Mouse (Mus musculus) heart, postnatal 25 days (tissue): ENCODE data around the gene Fbxl4. TPM values are rescaled to one million over a fixed set of nuclear protein-coding genes. Genes with fewer than 3 reads are reported as not detected.
"Not testable (repeated sequence)": the region's sequence is repeated elsewhere in the genome, so short reads cannot be mapped to it uniquely, and the experiment has no call there.

Experiments used
- DNase-seq: peaks from one replicate; pipeline ENCODE4 v3.0.0; 2022; ENCODE audit warnings: low spot score
- intact Hi-C: fragments of 180-260 bp; cut with DNase I; formaldehyde crosslinking; loops from one replicate; pipeline ENCODE4 v1.15.1; 2025
- total RNA-seq, 2 experiments: library from RNA; stranded (reverse); gene quantifications; 2 replicates each; pipeline ENCODE4 v1.2.3; 2021

Gene Fbxl4
- total RNA-seq: 10 to 100 TPM in 1 of 2 experiments, 1 to 10 TPM in 1; 9.3 to 10.3 TPM

- peak; percentile 75 for DNase-seq
- intact Hi-C loops: no loop called here
Observed at GRCm38 (mm10) chr4:22357266-22357930, at the start of gene Fbxl4. Gene Fbxl4 (plus strand): TSS chr4:22357543.

DNA sequence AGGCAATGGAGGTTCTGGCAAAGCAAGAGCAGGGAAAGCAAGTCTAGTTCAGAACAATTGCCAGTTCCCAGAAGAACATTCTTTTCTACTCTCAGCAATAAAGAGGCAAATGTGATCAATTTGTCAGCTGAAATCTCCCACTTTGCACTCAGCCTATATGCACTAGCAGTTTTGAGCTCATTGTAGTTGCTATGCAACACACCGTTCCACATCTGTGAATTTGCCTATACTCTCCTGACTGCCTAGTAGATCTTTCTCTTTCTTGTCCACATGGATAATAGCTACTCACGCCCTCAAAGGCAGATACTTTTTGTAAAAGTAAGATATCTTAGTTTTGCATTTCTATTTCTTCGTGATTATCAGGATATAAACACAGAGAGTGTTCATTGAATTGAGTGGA, 42.8 kb upstream of the Fbxl4 start:
- DNase-seq: no peak
- intact Hi-C loops: no loop called here

- no peak for DNase-seq
- intact Hi-C loops: no loop called here
Observed at GRCm38 (mm10) chr4:22342816-22343573, 14.3 kb upstream of the Fbxl4 start.

DNA sequence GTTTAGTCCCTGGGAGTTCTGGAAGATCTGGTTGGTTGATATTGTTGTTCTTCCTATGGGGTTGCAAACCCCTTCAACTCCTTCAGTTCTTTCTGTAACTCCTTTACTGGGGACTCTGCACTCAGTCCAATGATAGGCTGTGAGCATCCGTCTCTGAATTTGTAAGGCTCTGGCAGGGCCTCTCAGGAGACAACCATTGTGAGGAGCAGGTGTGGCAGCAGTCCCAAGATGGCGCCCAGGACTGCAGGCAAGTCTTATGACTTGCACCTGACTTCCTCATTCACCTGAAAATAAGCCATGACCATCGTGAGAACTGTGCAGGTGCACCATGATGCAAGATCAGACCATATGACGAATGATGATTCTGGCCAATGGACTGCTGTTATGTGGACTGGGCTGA, 8.3 kb upstream of the Fbxl4 start:
- DNase-seq, intact Hi-C loops: not testable (repeated sequence)

DNA sequence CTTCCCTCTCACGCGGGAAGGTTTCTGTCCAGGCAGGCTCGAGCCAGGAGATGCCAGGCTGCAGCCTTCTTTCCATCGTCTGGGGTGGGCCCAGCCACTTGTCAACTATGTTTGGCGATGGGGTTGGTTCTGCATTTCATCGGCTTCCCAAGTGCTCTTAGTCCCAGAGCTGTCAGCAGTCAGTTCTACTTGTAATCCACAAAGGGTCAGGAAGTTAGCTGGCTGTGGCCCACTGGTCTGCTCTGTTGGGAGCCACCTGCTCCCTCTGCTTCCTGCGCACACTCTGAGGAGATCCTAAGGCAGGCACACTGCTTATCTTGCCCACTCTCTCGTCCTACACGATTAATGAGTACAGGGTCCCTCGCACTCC, 573 bp downstream of the Fbxl4 start:
- DNase-seq: no peak
- intact Hi-C loops: no loop called here

- intact Hi-C loops: no loop called here
- no peak for DNase-seq
Observed at GRCm38 (mm10) chr4:22358487-22358886, 1.1 kb downstream of the Fbxl4 start.

DNA sequence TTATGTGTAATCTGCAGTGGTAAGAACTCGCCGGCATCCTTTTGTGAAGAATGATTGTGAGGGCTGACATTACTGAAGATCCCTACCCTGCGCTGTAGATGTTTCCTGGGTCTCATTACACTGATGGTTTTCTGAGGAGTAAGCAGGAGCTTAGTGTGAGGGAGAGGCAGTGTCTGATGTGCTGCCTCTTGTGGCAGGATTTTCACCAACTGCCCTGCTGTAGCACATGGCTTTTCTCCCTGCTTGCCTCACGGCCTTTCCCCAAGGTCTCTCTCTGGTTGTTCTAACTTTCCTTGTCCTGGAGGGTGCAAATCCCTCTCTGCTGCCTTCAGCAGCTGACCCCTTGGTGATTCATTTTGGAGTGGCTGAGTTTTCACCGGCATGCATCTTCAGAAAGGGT, 10.0 kb downstream of the Fbxl4 start:
- intact Hi-C loops: no loop called here
- DNase-seq: no peak

GRCm38 (mm10) chr4:22378516-22378915, 21.2 kb downstream of the Fbxl4 start:
- intact Hi-C loops: no loop called here
- DNase-seq: no peak

GRCm38 (mm10) chr4:22380646-22381045, 23.3 kb downstream of the Fbxl4 start:
- DNase-seq: no peak
- intact Hi-C loops: no loop called here

DNA sequence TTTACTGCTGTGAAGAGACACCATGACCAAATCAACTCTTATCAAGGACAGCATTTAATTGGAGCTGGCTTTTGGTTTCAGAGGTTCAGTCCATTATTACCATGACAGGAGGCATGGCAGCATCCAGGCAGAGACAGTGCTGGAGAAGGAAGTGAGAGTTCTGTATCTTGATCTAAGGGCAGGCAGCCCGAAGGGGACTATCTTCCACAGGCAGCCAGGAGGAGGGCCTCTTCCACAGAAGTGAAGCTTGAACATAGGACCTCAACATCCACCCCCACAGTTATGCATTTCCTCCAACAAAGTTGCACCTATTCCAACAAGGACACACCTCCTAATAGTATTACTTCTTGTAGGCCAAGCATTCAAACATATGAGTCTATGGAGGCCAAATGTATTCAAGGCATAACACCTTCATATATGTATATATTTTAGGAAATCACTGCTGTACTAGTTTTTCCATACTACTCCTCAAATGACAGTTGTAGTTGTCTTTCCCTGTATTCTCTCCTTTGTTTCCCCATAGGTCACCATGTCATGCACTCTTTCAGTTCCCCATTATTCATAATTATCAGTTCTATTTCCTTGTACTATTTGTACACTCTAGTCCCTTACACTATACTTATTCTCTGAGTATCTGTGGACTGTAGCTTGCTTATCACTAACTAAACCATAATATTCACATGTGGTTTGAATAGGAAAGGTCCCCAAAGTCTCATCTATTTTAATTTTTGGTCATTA, 26.4 kb downstream of the Fbxl4 start:
- no peak for DNase-seq
- intact Hi-C loops: no loop called here

DNA sequence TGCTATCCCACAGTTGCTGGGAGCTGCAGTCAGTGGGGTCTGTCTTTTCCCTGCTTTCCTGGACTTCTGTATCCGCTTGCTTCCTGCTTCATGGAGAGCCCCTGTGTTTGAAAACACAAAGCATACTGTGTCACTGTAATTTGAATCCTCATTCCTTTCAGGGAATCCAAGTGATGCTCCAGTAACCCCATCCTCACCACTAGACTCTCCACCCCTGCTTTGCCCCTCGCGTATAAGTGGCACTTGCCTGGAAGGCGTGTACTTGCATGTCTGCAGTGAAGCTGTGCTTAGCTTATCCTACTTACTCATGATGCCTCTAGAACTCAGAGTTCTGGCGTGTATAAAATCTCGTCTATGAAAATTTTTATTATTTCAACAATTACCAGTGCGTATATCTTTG, 32.7 kb downstream of the Fbxl4 start:
- no peak for DNase-seq
- intact Hi-C loops: no loop called here

- no peak for DNase-seq
- intact Hi-C loops: no loop called here
Observed at GRCm38 (mm10) chr4:22392777-22393473, 35.6 kb downstream of the Fbxl4 start.

GRCm38 (mm10) chr4:22395404-22395803, 38.1 kb downstream of the Fbxl4 start:
- intact Hi-C loops: no loop called here

GRCm38 (mm10) chr4:22396484-22397000, 39.2 kb downstream of the Fbxl4 start:
- DNase-seq: no peak
- intact Hi-C loops: no loop called here

More at GRCm38 (mm10) chr4:22395404-22395803, 38.1 kb downstream of the Fbxl4 start:
- no peak for DNase-seq

DNA sequence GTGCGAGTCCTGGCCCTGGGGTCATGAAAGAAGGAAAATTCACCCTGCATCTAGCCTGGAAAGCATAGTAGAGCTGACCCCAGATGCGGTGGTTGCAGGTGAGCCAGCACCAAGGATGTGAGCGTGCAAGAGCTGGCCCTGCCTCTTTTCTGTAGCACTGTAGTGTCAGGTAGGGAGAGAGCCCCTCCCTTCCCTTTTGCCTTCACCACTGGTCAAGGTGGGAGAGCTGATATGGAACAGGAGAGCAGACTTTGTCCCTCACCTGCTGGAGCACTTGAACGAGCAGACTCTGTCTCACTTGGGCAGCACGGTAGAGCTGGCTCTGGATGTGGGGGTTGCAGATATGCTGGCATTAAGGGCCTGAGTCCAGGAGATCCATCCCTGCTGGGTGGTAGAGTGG, 39.7 kb downstream of the Fbxl4 start:
- intact Hi-C loops: no loop called here
- no peak for DNase-seq

- DNase-seq: no peak
- intact Hi-C loops: no loop called here
Observed at GRCm38 (mm10) chr4:22402032-22402431, 44.7 kb downstream of the Fbxl4 start.

GRCm38 (mm10) chr4:22402930-22403329, 45.6 kb downstream of the Fbxl4 start:
- intact Hi-C loops: no loop called here
- DNase-seq: no peak

DNA sequence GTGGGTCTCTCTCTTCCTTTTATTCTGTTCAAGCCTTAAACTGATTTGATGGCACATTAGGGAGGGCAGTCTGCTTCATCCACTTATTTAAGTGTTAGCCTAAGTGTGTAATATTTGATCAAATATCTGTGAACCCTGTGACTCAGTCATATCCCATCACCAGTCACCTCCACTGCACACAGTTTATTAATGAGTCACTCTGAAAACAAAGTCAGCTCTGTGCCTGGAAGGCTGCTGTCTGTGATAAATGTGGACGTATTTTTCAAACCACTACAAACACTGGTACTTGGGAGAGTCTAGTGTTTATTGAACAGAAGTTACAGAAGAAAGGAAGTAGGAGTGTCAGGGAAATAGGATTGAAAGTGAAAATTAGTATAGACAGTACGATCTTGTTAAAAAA, 63.3 kb downstream of the Fbxl4 start:
- no peak for DNase-seq
- intact Hi-C loops: no loop called here

GRCm38 (mm10) chr4:22422400-22422799, 65.1 kb downstream of the Fbxl4 start:
- DNase-seq: no peak

DNA sequence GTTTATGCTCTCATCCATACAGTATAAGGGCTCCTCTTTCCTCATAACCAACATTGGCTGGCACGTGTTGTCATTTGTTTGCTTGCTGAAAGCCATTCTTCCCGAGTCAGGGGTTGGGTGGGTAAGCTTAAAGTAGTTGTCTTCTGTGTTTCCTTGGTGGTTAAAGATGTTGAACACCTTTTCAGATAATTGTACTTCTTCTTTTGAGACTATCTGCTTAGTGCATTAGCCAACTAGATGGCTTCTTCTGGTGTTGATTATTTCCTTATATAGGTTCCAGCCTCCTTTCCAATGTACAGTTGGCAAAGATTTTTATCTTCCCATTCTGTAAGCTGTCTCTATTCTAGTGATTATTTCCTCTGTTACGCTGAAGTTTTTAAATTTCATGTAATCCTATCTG, 70.8 kb downstream of the Fbxl4 start:
- intact Hi-C loops: no loop called here
- DNase-seq: no peak

More at GRCm38 (mm10) chr4:22422400-22422799, 65.1 kb downstream of the Fbxl4 start:
- intact Hi-C loops: no loop called here
